Mouse (Mus musculus) cerebellum, adult 18-20 months (tissue): ENCODE measurements around the gene Vps11.
"Not testable (repeated sequence)": the region's sequence is repeated elsewhere in the genome, so short reads cannot be mapped to it uniquely, and the experiment has no call there.

Source experiments
- DNase-seq, 2 experiments: peaks; one replicate each; pipeline ENCODE4 v3.0.0; 2021

Vps11 gene

DNA sequence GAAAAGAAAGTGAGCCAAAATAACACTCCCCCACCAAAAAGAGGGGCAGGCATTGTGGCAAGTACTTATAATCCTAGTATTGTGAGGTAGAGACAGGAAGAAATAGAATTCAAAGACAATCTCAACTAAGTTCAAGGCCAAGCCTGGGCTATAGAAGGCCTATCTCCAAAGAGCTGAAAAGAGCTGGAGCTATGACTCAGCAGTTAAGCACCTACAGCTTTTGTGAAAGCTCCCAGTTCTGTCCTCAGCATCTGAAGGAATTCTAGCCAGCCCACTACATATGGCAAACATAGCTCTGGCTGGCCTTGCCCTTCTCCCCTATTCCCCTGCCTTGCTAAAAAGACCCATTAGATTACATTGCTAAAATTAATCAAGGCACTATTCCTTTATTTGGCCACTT is 11.9 kb upstream of the Vps11 start:
- no peak for DNase-seq

GRCm38 (mm10) chr9:44364480-44364879 is 3.0 kb upstream of the Vps11 start:
- no peak for DNase-seq

- not testable (repeated sequence) for DNase-seq
These were observed 461 bp upstream of the Vps11 start for GRCm38 (mm10) chr9:44361931-44362330.

- no peak for DNase-seq
These were observed 4.3 kb downstream of the Vps11 start for GRCm38 (mm10) chr9:44357207-44357606.

GRCm38 (mm10) chr9:44353142-44353541 is 8.3 kb downstream of the Vps11 start:
- DNase-seq: no peak

GRCm38 (mm10) chr9:44352337-44352736 is 9.1 kb downstream of the Vps11 start:
- no peak for DNase-seq

DNA sequence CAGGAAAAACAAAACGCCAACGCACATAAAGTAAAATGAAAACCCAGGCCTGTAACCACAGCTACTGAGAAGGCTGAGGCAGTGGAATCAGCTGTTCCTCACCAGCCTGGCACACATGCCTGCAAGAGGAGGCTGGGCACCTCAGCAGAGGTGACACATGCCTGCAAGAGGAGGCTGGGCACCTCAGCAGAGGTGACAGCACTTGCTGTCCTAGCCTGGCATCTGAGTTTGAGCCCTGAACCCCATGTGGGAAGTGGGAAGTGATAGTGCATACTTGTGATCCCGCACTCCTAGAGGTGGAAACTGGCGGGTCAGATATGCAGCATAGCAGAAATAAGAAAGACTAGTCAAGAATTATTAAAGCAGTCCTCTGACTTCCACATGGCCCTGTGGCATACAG is 10.1 kb downstream of the Vps11 start:
- no peak for DNase-seq

DNA sequence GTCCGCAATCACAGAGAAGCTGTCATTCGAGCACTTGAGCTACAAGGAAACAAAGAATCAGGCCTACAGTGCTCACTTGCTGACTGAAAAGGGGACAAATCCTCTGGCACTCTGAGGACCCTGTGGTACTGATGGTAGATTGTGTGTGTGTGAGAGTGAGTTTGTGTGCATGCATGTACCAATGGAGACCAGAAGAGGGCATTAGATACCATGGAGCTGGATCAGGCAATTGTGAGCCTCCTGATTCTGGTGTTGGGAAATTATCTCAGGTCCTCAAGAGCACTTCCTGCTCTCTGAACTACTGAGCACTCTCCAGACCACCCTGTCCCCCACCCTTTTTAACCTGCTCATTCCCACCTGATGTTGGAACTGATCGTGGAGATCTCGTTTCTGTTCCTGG is 12.9 kb downstream of the Vps11 start:
- DNase-seq: no peak

DNA sequence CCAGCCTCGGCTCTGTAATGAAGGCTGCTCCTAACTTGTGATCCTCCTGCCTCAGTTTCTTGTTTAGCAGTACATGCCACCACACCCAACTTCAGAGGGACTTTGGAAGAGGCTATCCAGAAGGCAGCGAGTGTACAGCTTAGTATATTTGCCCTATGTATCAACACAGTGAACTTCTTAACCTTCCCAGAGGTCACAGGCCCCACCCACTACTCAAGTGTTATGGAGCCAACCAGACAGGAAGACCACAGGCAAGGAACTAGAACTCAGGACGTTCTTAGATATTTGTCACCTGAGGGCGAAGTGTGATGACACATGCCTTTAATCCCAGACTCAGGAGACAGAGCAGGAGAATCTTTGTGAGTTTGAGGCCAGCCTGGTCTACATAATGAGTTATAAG is 13.8 kb downstream of the Vps11 start:
- no peak for DNase-seq

GRCm38 (mm10) chr9:44347166-44347565 is 14.3 kb downstream of the Vps11 start:
- DNase-seq: no peak

DNA sequence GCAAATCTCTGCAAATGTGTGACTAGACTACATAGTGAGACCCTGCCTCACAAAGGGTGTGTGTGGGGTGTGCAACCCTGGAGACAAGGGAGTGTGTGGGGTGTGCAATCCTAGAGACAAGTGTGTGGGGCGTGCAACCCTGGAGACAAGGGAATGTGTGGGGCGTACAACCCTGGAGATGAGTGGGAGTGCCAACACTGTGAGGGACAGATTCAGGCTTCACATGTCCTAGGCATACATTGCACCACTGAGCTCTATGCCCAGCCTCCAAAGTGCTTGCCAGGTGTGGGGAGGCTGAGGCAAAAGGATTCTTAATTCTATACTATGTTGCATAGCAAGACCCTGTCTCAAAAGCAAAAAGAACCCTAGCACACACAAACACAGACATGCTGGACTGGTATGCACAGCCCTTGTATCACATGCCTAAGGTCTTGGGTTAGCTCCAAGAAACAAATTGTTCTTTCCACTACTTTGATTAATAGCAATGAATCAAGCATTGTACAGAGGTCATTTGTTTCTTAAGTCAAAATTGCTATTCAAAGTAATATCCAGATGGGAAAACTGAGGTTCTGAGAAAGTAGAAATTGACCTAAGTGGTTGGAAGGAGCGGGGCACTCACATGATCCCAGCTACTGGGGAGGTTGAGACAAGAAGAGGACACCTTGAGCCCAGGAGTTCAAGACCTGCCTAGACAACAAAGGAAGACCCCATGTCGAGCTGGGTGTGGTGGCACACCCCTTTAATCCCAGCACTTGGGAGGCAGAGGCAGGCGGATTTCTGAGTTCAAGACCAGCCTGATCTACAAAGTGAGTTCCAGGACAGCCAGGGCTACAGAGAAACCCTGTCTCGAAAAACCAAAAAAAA is 15.7 kb downstream of the Vps11 start:
- DNase-seq: no peak

GRCm38 (mm10) chr9:44343781-44344421 is 17.6 kb downstream of the Vps11 start, which contains the start of gene Hmbs:
Gene Hmbs, minus strand, starts transcription at chr9:44344228.
- DNase-seq: peak; percentile 90 to 93

DNA sequence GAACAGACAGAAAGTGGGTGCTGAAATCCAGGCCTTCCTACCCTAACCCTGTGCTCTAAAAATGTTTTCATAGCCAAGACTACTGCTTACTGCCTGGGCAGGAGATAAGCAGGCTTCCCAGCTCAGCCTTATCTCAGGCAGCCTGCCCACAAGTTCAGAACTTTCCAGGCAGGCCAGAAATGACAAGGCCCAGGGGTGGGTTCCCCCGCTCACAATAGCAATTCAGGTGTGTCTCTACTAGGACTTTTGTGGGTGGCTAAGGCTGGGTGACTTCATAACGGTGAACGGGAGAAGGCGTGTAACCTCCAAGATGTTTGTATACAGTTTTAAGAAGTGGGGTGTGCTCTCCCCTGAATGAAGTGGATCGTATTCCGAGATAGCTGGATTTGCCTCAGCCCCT is 18.2 kb downstream of the Vps11 start:
- DNase-seq: no peak

GRCm38 (mm10) chr9:44342605-44343004 is 18.9 kb downstream of the Vps11 start:
- DNase-seq: no peak

DNA sequence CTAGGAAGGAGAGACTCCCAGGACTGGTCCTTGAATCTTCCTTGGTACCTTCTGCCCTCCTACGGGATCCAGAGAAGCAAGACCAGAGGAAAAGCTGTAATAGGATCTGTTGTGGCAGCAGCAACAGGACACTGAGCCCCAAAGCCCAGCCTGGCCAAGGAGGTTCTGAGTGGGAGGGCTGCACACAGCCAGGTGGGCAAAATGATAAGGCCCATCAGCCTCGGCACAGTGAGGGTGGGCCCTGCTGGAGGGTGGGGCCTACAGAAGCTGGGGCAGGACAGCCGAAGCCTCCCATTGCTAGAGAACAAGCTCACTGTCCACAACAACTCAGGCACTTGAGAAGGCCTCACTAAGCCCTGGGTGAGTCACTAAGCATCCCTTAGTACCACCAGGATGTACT is 19.3 kb downstream of the Vps11 start:
- DNase-seq: no peak

GRCm38 (mm10) chr9:44341487-44341886 is 20.0 kb downstream of the Vps11 start:
- DNase-seq: no peak

DNA sequence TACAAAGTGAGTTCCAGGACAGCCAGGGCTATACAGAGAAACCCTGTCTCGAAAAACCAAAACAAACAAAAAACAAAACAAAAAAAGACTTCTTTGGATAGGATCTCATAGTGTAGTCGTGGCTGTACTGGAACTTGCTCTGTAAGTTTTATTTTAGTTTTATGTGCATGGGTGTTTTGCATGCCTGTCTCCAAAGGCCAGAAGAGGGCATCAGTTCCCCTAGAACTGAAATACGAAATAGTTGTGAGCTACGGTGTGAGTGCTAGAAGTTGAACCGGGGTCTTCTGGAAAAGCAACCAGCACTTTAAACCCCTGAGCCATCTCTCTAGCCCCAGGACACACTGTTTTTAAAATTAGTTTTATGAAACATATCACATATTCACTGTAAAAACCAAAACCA is 22.9 kb downstream of the Vps11 start:
- no peak for DNase-seq

GRCm38 (mm10) chr9:44337436-44338169 is 23.9 kb downstream of the Vps11 start:
- no peak for DNase-seq

- DNase-seq: no peak
These were observed 24.5 kb downstream of the Vps11 start for GRCm38 (mm10) chr9:44336964-44337363.

GRCm38 (mm10) chr9:44336513-44336912 is 25.0 kb downstream of the Vps11 start:
- DNase-seq: not testable (repeated sequence)

DNA sequence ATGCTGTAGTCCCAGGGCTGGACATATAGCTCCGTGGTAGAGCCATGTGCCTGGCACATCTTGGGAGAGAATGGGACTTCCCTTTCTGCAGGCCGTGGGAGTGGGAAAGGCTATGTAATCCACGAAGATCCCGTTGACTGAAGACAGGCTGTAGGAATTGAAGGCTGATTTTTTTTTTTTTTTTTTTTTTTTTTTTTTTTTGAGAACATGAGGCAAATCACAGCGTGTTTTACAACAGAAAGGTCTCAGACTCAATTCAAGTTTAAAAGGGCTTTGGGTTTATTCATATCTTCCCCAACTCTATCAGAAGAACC is 25.4 kb downstream of the Vps11 start:
- DNase-seq: no peak

- DNase-seq: peak in 1 of 2 experiments; percentile 36
These were observed 26.0 kb downstream of the Vps11 start for GRCm38 (mm10) chr9:44335331-44336092.
